17 mouse cellular contexts compared by ENCODE assay signal in the genomic region with DNA sequence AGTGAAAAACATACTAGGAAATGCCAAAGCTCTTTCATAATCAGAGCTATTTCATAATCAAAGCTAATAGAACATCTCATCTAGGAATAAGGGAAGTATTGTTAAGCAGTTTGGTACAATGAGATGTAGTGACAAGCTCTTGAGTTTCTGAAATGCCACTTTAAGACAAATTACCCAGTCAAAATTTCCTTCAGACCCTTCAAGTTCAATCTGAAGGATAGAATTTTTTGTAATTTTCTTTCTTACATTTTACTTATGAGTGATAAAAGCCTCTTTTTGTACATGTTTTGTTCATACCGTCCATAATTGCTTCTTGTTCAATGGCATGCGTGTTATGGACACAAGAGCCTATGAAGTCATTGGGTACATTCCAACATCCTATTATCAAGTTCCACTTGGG.
DNase-seq lines count a peak whose midpoint lies in the region; TF ChIP-seq lines count a peak whose summit lies in the region.
"Had no signal": no experiment of that assay in that cellular context is flagged by ENCODE, and none has a peak within 500 bp of the region (broad histone marks: within the 10 kb centered on the region; RNA-seq: fewer than 3 reads in every experiment).

No protein-coding gene starts in this region.

- intact Hi-C loops in gastrocnemius, adult 2 months (cut with DNase I), result no loop called here
- intact Hi-C loops in gastrocnemius, postnatal 36 days (cut with DNase I), result no loop called here
- intact Hi-C loops in heart, postnatal 14 days (cut with DNase I), result no loop called here

- no peak overlapping the region for H3K4me3 ChIP-seq in gastrocnemius, adult 2 months
- H3K4me3 ChIP-seq: embryonic facial prominence, embryonic 13.5 days; forebrain, embryonic 13.5 days; hindbrain, embryonic 15.5 days had no signal

- no peak for TF ChIP-seq CTCF in gastrocnemius, adult 2 months (IDR thresholded peaks at IDR 0.05)

- no peak for DNase-seq in gastrocnemius, adult 2 months
- DNase-seq in gastrocnemius, postnatal 36 days, result no peak
- DNase-seq in heart, adult 9 months (ENCODE audit: low spot score in 2 of 2), result peak; percentile 7 to 19
- no peak for DNase-seq in heart, postnatal 14 days
- DNase-seq in Muller cell, postnatal 12 days (ENCODE audit: inconsistent ontology term), result peak; percentile 96
- peak; percentile 5 for DNase-seq in skeletal muscle tissue, adult 2 months (ENCODE audit: low read depth, low spot score)
- no peak for DNase-seq in gastrocnemius, adult 8-10 months (ENCODE audit: low spot score in 2 of 2)
- DNase-seq: adrenal gland, postnatal 14 days; B cell, adult 2 months; cerebellum, adult 18-20 months; cerebellum, adult 9-11 months; cerebellum, postnatal 36 days; forebrain, postnatal 0 days; kidney, adult 8-10 months had no signal

- H3K27ac ChIP-seq in gastrocnemius, adult 2 months, result peak overlapping the region; percentile 43
- H3K27ac ChIP-seq: embryonic facial prominence, embryonic 13.5 days; forebrain, embryonic 13.5 days; hindbrain, embryonic 15.5 days had no signal

Comparison
In these comparisons a context has a peak if more than half of its experiments do, and no peak if none do; other contexts are left out.
1. DNase-seq: peak in heart, adult 9 months (2 of 2), Muller cell, postnatal 12 days (single experiment) and skeletal muscle tissue, adult 2 months (single experiment); none in gastrocnemius, adult 2 months (single experiment), gastrocnemius, postnatal 36 days (0 of 2), heart, postnatal 14 days (0 of 2) and gastrocnemius, adult 8-10 months (0 of 2).